Mouse (Mus musculus): ENCODE results near the gene Zbtb17. TPM values are rescaled to one million over a fixed set of nuclear protein-coding genes. Genes with fewer than 3 reads are reported as not detected.

The Zbtb17 gene
- polyA plus RNA-seq, 1 experiment from 2014 or later: 8.5 TPM

- Histone ChIP-seq H3K27me3 (no peaks in the 10 kb centered on the region), H3K4me1 (replicated peaks) (peaks cover 22% of the 10 kb centered on the region), H3K36me3 (replicated peaks) (peaks cover 26% of the 10 kb centered on the region), H3K27ac (replicated peaks) (no peak overlapping the region), H3K4me2 (no peak overlapping the region), H3K4me3 (replicated peaks) (no peak overlapping the region), H3K9me3 (replicated peaks) (no peaks in the 10 kb centered on the region), H3K9ac (no peak overlapping the region)
- WGBS (ENCODE audit: insufficient replicate concordance): 79% methylated on average over 9 of the region's 9 CpGs
- ATAC-seq (ENCODE audit: insufficient read depth): no peak
Observed at GRCm38 (mm10) chr4:141459766-141460165, 15.3 kb downstream of the Zbtb17 start.

GRCm38 (mm10) chr4:141460481-141460880 is 16.0 kb downstream of the Zbtb17 start:
- Histone ChIP-seq H3K27ac (replicated peaks) (no peak overlapping the region), H3K4me2 (no peak overlapping the region), H3K9ac (no peak overlapping the region), H3K36me3 (replicated peaks) (peaks cover 33% of the 10 kb centered on the region), H3K27me3 (no peaks in the 10 kb centered on the region), H3K4me3 (replicated peaks) (no peak overlapping the region), H3K9me3 (replicated peaks) (no peaks in the 10 kb centered on the region), H3K4me1 (replicated peaks) (peaks cover 18% of the 10 kb centered on the region)
- WGBS (ENCODE audit: insufficient replicate concordance): 45% methylated on average over 4 of the region's 4 CpGs
- no peak for ATAC-seq (ENCODE audit: insufficient read depth)

DNA sequence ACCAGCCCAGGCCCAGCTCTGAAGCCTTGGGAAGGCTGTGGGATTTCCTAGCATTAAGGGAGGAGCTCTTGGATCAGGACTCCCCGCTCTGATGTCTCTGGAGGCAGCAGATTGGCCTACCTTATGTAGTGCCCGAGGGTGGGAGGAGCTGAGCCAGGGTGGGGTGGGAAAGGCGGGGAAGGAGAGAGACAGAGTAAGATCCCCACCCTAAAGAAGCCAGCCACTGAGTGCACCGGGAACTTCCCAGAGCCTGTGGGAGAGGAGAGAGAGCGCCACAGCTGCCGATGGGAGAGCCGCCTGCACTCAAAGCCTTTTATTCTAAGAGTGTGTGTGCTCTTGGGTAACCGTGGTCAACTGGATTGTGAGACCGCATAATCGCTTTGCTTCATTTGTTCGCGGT is 16.6 kb downstream of the Zbtb17 start:
- no peaks in the 10 kb centered on the region for H3K27me3 ChIP-seq
- H3K4me3 ChIP-seq (replicated peaks): no peak overlapping the region
- ATAC-seq (ENCODE audit: insufficient read depth): no peak
- no peak overlapping the region for H3K9ac ChIP-seq
- H3K9me3 ChIP-seq (replicated peaks): no peaks in the 10 kb centered on the region
- no peak overlapping the region for H3K4me2 ChIP-seq
- H3K36me3 ChIP-seq (replicated peaks): peaks cover 39% of the 10 kb centered on the region
- H3K27ac ChIP-seq (replicated peaks): no peak overlapping the region
- 71% methylated on average over 12 of the region's 12 CpGs for WGBS (ENCODE audit: insufficient replicate concordance)
- H3K4me1 ChIP-seq (replicated peaks): peaks cover 14% of the 10 kb centered on the region; the same call in 1 of the 2 replicates

DNA sequence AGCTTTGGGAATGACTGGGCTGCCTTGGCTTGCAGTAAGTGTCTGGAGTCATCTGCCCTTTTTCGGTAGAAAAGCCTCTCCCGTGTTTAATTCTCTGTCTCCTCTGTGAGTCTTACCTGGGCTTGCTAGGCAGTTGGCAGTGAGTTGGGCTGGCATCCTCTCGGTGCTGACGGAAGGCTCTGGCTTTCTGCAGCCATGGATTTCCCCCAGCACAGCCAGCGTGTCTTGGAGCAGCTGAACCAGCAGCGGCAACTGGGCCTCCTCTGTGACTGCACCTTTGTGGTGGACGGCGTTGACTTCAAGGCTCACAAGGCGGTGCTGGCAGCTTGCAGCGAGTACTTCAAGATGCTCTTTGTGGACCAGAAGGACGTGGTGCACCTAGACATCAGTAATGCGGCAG is 17.1 kb downstream of the Zbtb17 start:
- WGBS (ENCODE audit: insufficient replicate concordance): 86% methylated on average over 12 of the region's 12 CpGs
- peaks cover 14% of the 10 kb centered on the region; the same call in 1 of the 2 replicates for H3K4me1 ChIP-seq (replicated peaks)
- no peak overlapping the region for H3K4me3 ChIP-seq (replicated peaks)
- H3K36me3 ChIP-seq (replicated peaks): peaks cover 44% of the 10 kb centered on the region
- no peak overlapping the region for H3K9ac ChIP-seq
- ATAC-seq (ENCODE audit: insufficient read depth): no peak
- no peak overlapping the region for H3K4me2 ChIP-seq
- no peaks in the 10 kb centered on the region for H3K27me3 ChIP-seq
- no peaks in the 10 kb centered on the region for H3K9me3 ChIP-seq (replicated peaks)
- no peak overlapping the region for H3K27ac ChIP-seq (replicated peaks)

- Histone ChIP-seq H3K9me3 (replicated peaks) (no peaks in the 10 kb centered on the region), H3K27me3 (no peaks in the 10 kb centered on the region), H3K4me2 (no peak overlapping the region), H3K27ac (replicated peaks) (no peak overlapping the region), H3K4me3 (replicated peaks) (no peak overlapping the region), H3K9ac (no peak overlapping the region), H3K4me1 (replicated peaks) (peaks cover 10% of the 10 kb centered on the region; the same call in 1 of the 2 replicates), H3K36me3 (replicated peaks) (peaks cover 62% of the 10 kb centered on the region)
- 77% methylated on average over 14 of the region's 14 CpGs for WGBS (ENCODE audit: insufficient replicate concordance)
- no peak for ATAC-seq (ENCODE audit: insufficient read depth)
Observed at GRCm38 (mm10) chr4:141463472-141463871, 19.0 kb downstream of the Zbtb17 start.

DNA sequence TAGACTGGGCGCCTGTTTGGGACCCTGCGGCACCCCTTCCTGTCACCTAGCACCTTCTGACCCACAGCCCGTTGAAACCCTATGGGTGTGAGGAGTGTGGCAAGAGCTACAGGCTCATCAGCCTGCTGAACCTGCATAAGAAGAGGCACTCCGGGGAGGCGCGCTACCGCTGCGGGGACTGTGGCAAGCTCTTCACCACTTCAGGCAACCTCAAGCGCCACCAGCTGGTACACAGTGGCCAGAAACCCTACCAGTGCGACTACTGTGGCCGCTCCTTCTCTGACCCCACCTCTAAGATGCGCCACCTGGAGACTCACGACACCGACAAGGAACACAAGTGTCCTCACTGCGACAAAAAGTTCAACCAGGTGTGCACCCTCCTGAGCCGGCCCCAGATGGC is 20.3 kb downstream of the Zbtb17 start:
- 82% methylated on average over 16 of the region's 16 CpGs for WGBS (ENCODE audit: insufficient replicate concordance)

GRCm38 (mm10) chr4:141465512-141466288 is 21.2 kb downstream of the Zbtb17 start:
- Histone ChIP-seq H3K4me3 (replicated peaks) (no peak overlapping the region), H3K27ac (replicated peaks) (no peak overlapping the region), H3K9me3 (replicated peaks) (no peaks in the 10 kb centered on the region), H3K4me2 (no peak overlapping the region), H3K36me3 (replicated peaks) (peaks cover 78% of the 10 kb centered on the region), H3K4me1 (replicated peaks) (0 out of 2 replicates have a peak, but pooled peaks cover 5% of the 10 kb centered on the region), H3K27me3 (no peaks in the 10 kb centered on the region), H3K9ac (no peak overlapping the region)
- no peak for ATAC-seq (ENCODE audit: insufficient read depth)
- 88% methylated on average over 34 of the region's 34 CpGs for WGBS (ENCODE audit: insufficient replicate concordance)

More for the DNA sequence above, 20.3 kb downstream of the Zbtb17 start:
- Histone ChIP-seq H3K27ac (replicated peaks) (no peak overlapping the region), H3K9me3 (replicated peaks) (no peaks in the 10 kb centered on the region), H3K4me2 (no peak overlapping the region), H3K9ac (no peak overlapping the region), H3K36me3 (replicated peaks) (peaks cover 71% of the 10 kb centered on the region), H3K4me1 (replicated peaks) (0 out of 2 replicates have a peak, but pooled peaks cover 5% of the 10 kb centered on the region), H3K27me3 (no peaks in the 10 kb centered on the region), H3K4me3 (replicated peaks) (no peak overlapping the region)
- no peak for ATAC-seq (ENCODE audit: insufficient read depth)

DNA sequence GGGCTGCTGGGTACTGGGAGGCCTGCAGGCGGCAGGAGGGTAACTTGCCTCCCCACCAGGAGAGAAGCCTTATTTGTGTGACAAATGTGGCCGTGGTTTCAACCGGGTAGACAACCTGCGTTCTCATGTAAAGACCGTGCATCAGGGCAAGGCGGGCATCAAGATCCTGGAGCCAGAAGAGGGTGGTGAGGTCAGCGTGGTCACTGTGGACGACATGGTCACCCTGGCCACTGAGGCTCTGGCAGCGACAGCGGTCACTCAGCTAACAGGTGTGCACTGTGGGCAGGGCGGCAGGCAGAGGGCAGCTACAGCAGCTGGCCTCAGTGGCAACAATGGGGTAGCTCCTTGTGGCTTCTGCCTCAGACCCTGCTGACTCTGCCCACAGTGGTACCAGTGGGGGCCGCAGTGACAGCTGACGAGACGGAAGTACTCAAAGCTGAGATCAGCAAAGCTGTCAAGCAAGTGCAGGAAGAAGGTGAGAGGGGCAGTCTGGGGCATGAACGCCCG is 21.9 kb downstream of the Zbtb17 start:
- H3K27ac ChIP-seq (replicated peaks): no peak overlapping the region
- H3K4me2 ChIP-seq: no peak overlapping the region
- no peaks in the 10 kb centered on the region for H3K4me1 ChIP-seq (replicated peaks)
- ATAC-seq (ENCODE audit: insufficient read depth): no peak
- H3K36me3 ChIP-seq (replicated peaks): peaks cover 84% of the 10 kb centered on the region
- WGBS (ENCODE audit: insufficient replicate concordance): 81% methylated on average over 16 of the region's 16 CpGs
- no peak overlapping the region for H3K4me3 ChIP-seq (replicated peaks)
- H3K9me3 ChIP-seq (replicated peaks): no peaks in the 10 kb centered on the region
- no peak overlapping the region for H3K9ac ChIP-seq
- no peaks in the 10 kb centered on the region for H3K27me3 ChIP-seq

DNA sequence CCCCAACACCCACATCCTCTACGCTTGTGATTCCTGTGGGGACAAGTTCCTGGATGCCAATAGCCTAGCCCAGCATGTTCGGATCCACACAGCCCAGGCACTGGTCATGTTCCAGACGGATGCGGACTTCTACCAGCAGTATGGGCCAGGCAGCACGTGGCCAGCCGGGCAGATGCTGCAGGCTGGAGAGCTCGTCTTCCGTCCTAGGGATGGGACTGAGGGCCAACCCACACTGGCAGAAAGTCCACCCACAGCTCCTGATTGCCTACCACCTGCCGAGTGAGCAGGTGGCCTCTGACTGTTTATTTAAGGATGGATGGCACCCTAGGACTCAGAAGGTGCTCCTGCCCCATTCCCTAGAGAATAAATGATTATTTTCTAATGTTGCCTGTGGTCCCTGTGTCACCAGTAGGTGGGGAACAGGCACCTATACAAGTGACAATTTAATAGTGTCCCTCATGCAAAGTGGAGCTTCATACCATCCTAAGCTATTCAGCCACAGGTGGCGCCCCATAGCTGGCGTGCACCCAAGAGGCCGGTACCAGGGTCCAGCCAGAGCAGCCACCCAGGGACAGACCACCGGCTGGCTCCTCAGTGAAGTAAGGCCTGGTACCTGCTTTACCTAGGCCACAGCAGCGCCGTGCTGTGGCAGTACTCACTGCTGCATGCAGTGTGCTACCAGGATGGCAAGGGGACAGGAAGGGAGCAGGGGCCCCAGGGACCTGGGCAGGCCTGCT is 22.6 kb downstream of the Zbtb17 start:
- ATAC-seq (ENCODE audit: insufficient read depth): no peak
- H3K4me2 ChIP-seq: no peak overlapping the region
- H3K4me3 ChIP-seq (replicated peaks): no peak overlapping the region
- no peaks in the 10 kb centered on the region for H3K9me3 ChIP-seq (replicated peaks)
- 84% methylated on average over 15 of the region's 15 CpGs for whole genome bisulfite sequencing (ENCODE audit: insufficient replicate concordance)
- H3K9ac ChIP-seq: no peak overlapping the region
- no peaks in the 10 kb centered on the region for H3K27me3 ChIP-seq
- no peaks in the 10 kb centered on the region for H3K4me1 ChIP-seq (replicated peaks)
- no peak overlapping the region for H3K27ac ChIP-seq (replicated peaks)
- peaks cover 91% of the 10 kb centered on the region for H3K36me3 ChIP-seq (replicated peaks)

DNA sequence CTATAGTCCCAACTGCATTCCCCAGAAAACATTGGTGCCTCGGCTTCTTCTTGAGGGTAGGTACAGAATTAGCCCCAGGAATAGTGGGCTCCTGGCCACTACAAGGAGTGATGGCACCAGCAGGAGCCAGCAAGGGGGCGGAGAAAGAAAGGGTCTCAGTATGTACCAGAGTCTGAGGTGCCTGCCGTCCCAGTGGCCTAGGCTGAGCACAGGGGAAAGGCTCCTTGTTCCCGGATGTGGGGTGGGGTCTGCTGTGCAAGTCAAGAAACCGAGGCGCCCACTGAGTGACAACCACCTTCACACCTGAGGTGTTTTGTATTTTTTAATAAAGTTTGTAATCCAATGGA is 23.1 kb downstream of the Zbtb17 start:
- no peak overlapping the region for H3K4me2 ChIP-seq
- ATAC-seq (ENCODE audit: insufficient read depth): no peak
- no peaks in the 10 kb centered on the region for H3K9me3 ChIP-seq (replicated peaks)
- no peak overlapping the region for H3K27ac ChIP-seq (replicated peaks)
- WGBS (ENCODE audit: insufficient replicate concordance): 72% methylated on average over 6 of the region's 6 CpGs
- no peak overlapping the region for H3K9ac ChIP-seq
- peaks cover 92% of the 10 kb centered on the region for H3K36me3 ChIP-seq (replicated peaks)
- H3K4me3 ChIP-seq (replicated peaks): no peak overlapping the region
- H3K27me3 ChIP-seq: no peaks in the 10 kb centered on the region
- H3K4me1 ChIP-seq (replicated peaks): no peaks in the 10 kb centered on the region

DNA sequence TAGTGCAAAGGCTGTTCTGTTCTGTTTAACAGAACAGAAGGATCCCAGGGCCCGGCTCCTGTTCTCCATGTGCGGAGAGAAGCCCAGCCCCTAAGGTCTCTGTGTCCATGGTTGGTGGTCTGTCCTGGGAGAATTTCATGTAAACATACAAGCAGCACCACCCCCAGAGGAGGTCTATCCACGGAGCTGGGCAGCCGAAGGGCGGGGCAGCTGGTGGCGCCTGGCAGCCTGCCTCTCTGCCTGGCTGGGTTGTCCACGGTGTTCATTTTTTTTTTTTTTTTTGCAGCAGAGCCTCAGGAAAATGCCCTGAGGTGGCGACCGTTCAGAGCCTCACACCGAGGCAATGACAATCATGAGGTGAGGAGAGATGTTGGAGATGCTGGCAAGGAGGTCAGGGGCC is 24.1 kb downstream of the Zbtb17 start:
- WGBS (ENCODE audit: insufficient replicate concordance): 64% methylated on average over 10 of the region's 10 CpGs
- H3K4me3 ChIP-seq (replicated peaks): no peak overlapping the region
- H3K27me3 ChIP-seq: no peaks in the 10 kb centered on the region
- H3K36me3 ChIP-seq (replicated peaks): peaks cover 99% of the 10 kb centered on the region
- H3K9ac ChIP-seq: no peak overlapping the region
- no peak overlapping the region for H3K4me2 ChIP-seq
- no peaks in the 10 kb centered on the region for H3K9me3 ChIP-seq (replicated peaks)
- ATAC-seq (ENCODE audit: insufficient read depth): no peak
- no peaks in the 10 kb centered on the region for H3K4me1 ChIP-seq (replicated peaks)
- H3K27ac ChIP-seq (replicated peaks): no peak overlapping the region
